Mouse (Mus musculus) ES-E14 (cell line): ENCODE data around the gene Plbd2.

Experiments
- CHD2 ChIP-seq: IDR thresholded peaks from 2 replicates; pipeline ENCODE4 v1.6.1; 2014; ENCODE audit warnings: mild to moderate bottlenecking, low read depth, low read length, inconsistent platforms
- MAFK ChIP-seq: IDR thresholded peaks from 2 replicates; pipeline ENCODE4 v1.6.1; 2014; ENCODE audit warnings: mild to moderate bottlenecking, low read depth, low read length, inconsistent platforms; ENCODE audit not compliant: insufficient read depth
- ZC3H11A ChIP-seq: IDR thresholded peaks from 2 replicates; pipeline ENCODE4 v1.6.1; 2012; ENCODE audit warnings: low read depth, mild to moderate bottlenecking, inconsistent platforms, low read length, borderline replicate concordance

- TF ChIP-seq MAFK (no peak), ZC3H11A (no peak), CHD2 (no peak)
These were observed 32.6 kb upstream of the Plbd2 start for GRCm38 (mm10) chr5:120536046-120536445.
